Mouse (Mus musculus) right cerebral cortex, postnatal 14 days (tissue): ENCODE results near the gene Nrsn2.

Experiments
- DNase-seq: peaks from one replicate; pipeline ENCODE4 v3.0.0; 2022

The Nrsn2 gene

GRCm38 (mm10) chr2:152338319-152338718, 38.1 kb downstream of the Nrsn2 start:
- DNase-seq, result no peak

GRCm38 (mm10) chr2:152337591-152338212, 38.7 kb downstream of the Nrsn2 start:
- no peak for DNase-seq

- DNase-seq, result no peak
Observed at GRCm38 (mm10) chr2:152336856-152337255, 39.6 kb downstream of the Nrsn2 start.

GRCm38 (mm10) chr2:152335289-152335820, 41.1 kb downstream of the Nrsn2 start:
- DNase-seq, result no peak

- DNase-seq, result no peak
Observed at GRCm38 (mm10) chr2:152333345-152334006, 43.0 kb downstream of the Nrsn2 start.

- DNase-seq, result peak; percentile 69
Observed at GRCm38 (mm10) chr2:152332101-152332825, 44.2 kb downstream of the Nrsn2 start, which contains the start of gene Rbck1. TSS of gene Rbck1 (minus strand) at chr2:152332653.

GRCm38 (mm10) chr2:152330858-152331423, 45.5 kb downstream of the Nrsn2 start:
- DNase-seq, result no peak

GRCm38 (mm10) chr2:152327980-152328379, 48.5 kb downstream of the Nrsn2 start:
- no peak for DNase-seq

GRCm38 (mm10) chr2:152326654-152327053, 49.8 kb downstream of the Nrsn2 start:
- no peak for DNase-seq

GRCm38 (mm10) chr2:152326157-152326556, 50.3 kb downstream of the Nrsn2 start:
- DNase-seq, result no peak

GRCm38 (mm10) chr2:152324842-152325241, 51.6 kb downstream of the Nrsn2 start:
- DNase-seq, result no peak

- DNase-seq, result no peak
Observed at GRCm38 (mm10) chr2:152323971-152324370, 52.5 kb downstream of the Nrsn2 start.

- DNase-seq, result no peak
Observed at GRCm38 (mm10) chr2:152322198-152322597, 54.2 kb downstream of the Nrsn2 start.

- no peak for DNase-seq
Observed at GRCm38 (mm10) chr2:152321558-152321957, 54.9 kb downstream of the Nrsn2 start.
